Mouse (Mus musculus) forebrain, embryonic 11.5 days (tissue): ENCODE data around the gene Stmn1. TPM values are rescaled to one million over a fixed set of nuclear protein-coding genes. Genes with fewer than 3 reads are reported as not detected.
A peak's percentile ranks its signal among the peaks of the same experiment; 100 is the strongest.

Experiments used
- ATAC-seq: fragments of 200-750 bp; cut with Nextera tagmentation; replicated peaks from 2 replicates; pipeline ENCODE4 v1.8.0; 2017; ENCODE audit warnings: moderate TSS enrichment; ENCODE audit not compliant: low FRiP score
- DNase-seq: peaks from one replicate; pipeline ENCODE4 v3.0.0-alpha.2; 2017; ENCODE audit warnings: low spot score
- H3K27ac ChIP-seq: fragments of 300-500 bp; sonication (generic); 2 replicates; pipeline ENCODE4 v1.5.1; 2014; ENCODE audit warnings: low read depth, low read length
- H3K27me3 ChIP-seq: fragments of 300-500 bp; sonication (generic); 2 replicates; pipeline ENCODE4 v1.6.1; 2014; ENCODE audit warnings: mild to moderate bottlenecking, low read length, mixed read lengths; ENCODE audit not compliant: control insufficient read depth, insufficient read depth
- H3K36me3 ChIP-seq: fragments of 300-500 bp; sonication (generic); 2 replicates; pipeline ENCODE4 v1.6.1; 2014; ENCODE audit warnings: mild to moderate bottlenecking, low read length, moderate library complexity, mixed read lengths; ENCODE audit not compliant: control insufficient read depth, insufficient read depth
- H3K4me1 ChIP-seq: fragments of 300-500 bp; sonication (generic); replicated peaks from 2 replicates; pipeline ENCODE4 v1.6.1; 2014; ENCODE audit warnings: low read length, mixed read lengths; ENCODE audit not compliant: control insufficient read depth, insufficient read depth
- H3K4me2 ChIP-seq: fragments of 300-500 bp; sonication (generic); 2 replicates; pipeline ENCODE4 v1.6.1; 2014; ENCODE audit warnings: low read depth, mild to moderate bottlenecking, low read length, moderate library complexity, mixed read lengths; ENCODE audit not compliant: severe bottlenecking
- H3K4me3 ChIP-seq: fragments of 300-500 bp; sonication (generic); 2 replicates; pipeline ENCODE4 v1.5.1; 2014; ENCODE audit warnings: low read depth, low read length
- H3K9ac ChIP-seq: fragments of 300-500 bp; sonication (generic); 2 replicates; pipeline ENCODE4 v1.6.1; 2014; ENCODE audit warnings: low read length
- H3K9me3 ChIP-seq: fragments of 300-500 bp; sonication (generic); 2 replicates; pipeline ENCODE4 v1.6.1; 2016; ENCODE audit warnings: low read length, mixed read lengths; ENCODE audit not compliant: control insufficient read depth
- WGBS: fragments of 180-500 bp; shearing (Covaris S2); extraction: QIAGEN DNeasy Blood & Tissue Kit; methylation state at CpG from one replicate; pipeline ENCODE4 v1.1.7; 2014; 5-methylcytosine and 5-hydroxymethylcytosine counted together
- polyA plus RNA-seq: library from polyadenylated mRNA; unstranded; fragments of >200 nt; fragmentation: Nextera tagmentation; extraction: Ambion mirVana; gene quantifications from 2 replicates; pipeline ENCODE4 v1.2.1, GENCODE M21; 2014

The Stmn1 gene
- polyA plus RNA-seq, 1 experiment from 2014 or later: 3,150 TPM

DNA sequence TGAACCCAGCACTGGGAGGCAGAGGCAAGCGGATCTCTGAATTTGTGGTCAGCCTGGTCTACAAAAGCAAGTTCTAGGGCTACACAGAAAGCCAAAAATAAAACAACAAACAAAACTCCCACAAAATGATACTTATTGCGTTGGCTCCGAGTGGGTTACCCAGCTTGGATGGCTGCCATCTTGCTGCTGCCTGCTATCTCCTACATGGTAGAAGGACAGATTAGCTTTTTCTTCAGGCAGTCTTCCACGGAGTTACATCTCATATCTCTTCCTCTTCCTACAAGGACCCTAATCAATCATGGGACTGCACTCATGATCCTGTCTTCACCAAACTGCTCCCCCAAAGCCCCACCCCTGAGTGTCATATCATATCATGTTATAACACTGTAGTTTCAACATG, 28.2 kb upstream of the Stmn1 start:
- DNase-seq (no peak), ATAC-seq (no peak)
- Histone ChIP-seq H3K36me3 (no peaks in the 10 kb centered on the region), H3K27ac (no peak overlapping the region), H3K4me2 (no peak overlapping the region), H3K27me3 (no peaks in the 10 kb centered on the region), H3K9me3 (no peaks in the 10 kb centered on the region), H3K9ac (no peak overlapping the region), H3K4me1 (no peaks in the 10 kb centered on the region), H3K4me3 (no peak overlapping the region)
- WGBS: 96% methylated on average over 4 of the region's 4 CpGs

DNA sequence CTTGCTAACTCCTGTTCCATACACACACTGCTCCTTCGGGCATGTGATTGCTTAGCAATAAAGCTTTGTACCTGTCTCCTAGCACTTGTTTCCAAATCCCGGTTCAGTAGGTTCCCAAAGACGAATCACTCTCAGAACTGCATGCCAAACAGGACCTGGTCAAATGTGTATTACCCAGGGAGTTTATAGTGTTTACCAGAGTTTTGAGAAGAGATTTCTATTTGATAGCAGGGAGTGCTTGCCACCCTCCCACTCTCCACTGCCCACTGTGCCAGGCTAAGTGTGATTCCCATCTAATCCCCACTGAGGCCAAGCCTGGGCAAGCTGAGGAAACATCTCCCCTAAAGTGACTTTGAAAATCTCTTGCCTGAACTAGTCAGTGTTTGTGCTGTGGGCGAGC, 25.9 kb upstream of the Stmn1 start:
- no peak for ATAC-seq
- no peak overlapping the region for H3K4me3 ChIP-seq
- no peaks in the 10 kb centered on the region for H3K36me3 ChIP-seq
- H3K9me3 ChIP-seq: no peaks in the 10 kb centered on the region
- no peak overlapping the region for H3K27ac ChIP-seq
- H3K27me3 ChIP-seq: no peaks in the 10 kb centered on the region
- WGBS: 85% methylated on average over 4 of the region's 4 CpGs
- DNase-seq: no peak
- no peak overlapping the region for H3K4me2 ChIP-seq
- H3K9ac ChIP-seq: no peak overlapping the region
- no peaks in the 10 kb centered on the region for H3K4me1 ChIP-seq

DNA sequence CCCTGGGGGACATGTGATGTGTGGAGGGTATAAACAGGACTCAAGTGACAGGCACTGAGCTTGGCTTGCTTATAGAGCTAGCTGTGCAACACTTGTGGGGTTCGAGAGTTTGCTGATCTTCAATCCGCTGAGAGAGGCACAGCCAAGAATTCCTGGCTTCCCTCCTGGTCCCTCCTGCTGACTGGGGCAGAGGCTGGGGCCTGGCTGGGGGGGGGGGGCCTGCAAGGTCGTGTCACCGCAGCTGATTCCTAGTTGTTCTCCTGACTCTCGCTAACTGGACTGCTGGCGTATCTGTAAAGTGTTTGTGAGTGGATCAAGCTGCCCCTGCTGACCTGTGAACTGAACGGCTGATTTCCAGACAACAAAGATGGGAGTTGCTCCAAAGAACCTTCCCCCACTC, 24.5 kb upstream of the Stmn1 start:
- no peaks in the 10 kb centered on the region for H3K4me1 ChIP-seq
- no peaks in the 10 kb centered on the region for H3K36me3 ChIP-seq
- DNase-seq (no peak), ATAC-seq (no peak)
- no peak overlapping the region for H3K27ac ChIP-seq
- H3K4me2 ChIP-seq: no peak overlapping the region
- no peak overlapping the region for H3K9ac ChIP-seq
- H3K4me3 ChIP-seq: no peak overlapping the region
- 50% methylated on average over 7 of the region's 7 CpGs for WGBS
- H3K27me3 ChIP-seq: no peaks in the 10 kb centered on the region
- H3K9me3 ChIP-seq: no peaks in the 10 kb centered on the region

DNA sequence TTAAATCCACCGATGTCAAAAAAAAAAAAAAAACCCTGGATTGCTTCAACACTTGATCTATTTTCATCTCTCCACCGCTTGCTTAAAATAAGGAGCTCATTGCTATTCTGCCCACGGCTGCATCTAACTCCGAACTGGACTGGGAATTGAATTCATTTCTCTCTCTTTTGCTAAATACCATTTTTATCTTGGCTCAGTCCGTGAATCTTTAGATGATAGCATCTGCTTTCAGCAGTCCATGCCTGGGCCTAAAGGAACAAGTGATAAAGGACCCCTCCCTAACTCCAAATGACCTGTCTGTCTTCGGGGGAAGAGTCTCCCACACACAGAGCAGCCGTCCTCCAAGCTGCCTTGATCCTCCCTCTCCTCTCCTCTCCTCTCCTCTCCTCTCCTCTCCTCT, 23.2 kb upstream of the Stmn1 start:
- Histone ChIP-seq H3K4me3 (no peak overlapping the region), H3K36me3 (no peaks in the 10 kb centered on the region), H3K9me3 (no peaks in the 10 kb centered on the region), H3K9ac (no peak overlapping the region), H3K27me3 (no peaks in the 10 kb centered on the region), H3K4me2 (no peak overlapping the region), H3K4me1 (peaks cover 4% of the 10 kb centered on the region; the same call in 1 of the 2 replicates), H3K27ac (no peak overlapping the region)
- DNase-seq (no peak), ATAC-seq (no peak)
- WGBS: 76% methylated on average over 7 of the region's 7 CpGs

- Histone ChIP-seq H3K36me3 (no peaks in the 10 kb centered on the region), H3K27ac (no peak overlapping the region), H3K9me3 (no peaks in the 10 kb centered on the region), H3K4me1 (peaks cover 10% of the 10 kb centered on the region), H3K9ac (no peak overlapping the region), H3K4me2 (no peak overlapping the region), H3K27me3 (no peaks in the 10 kb centered on the region), H3K4me3 (no peak overlapping the region)
- ATAC-seq: no peak
- DNase-seq: no peak
- 89% methylated on average over 1 of the region's 1 CpGs for WGBS
These were observed 22.6 kb upstream of the Stmn1 start for GRCm38 (mm10) chr4:134445489-134445888.

GRCm38 (mm10) chr4:134447966-134448365, 20.2 kb upstream of the Stmn1 start:
- no peak for DNase-seq
- H3K4me2 ChIP-seq: no peak overlapping the region
- 52% methylated on average over 23 of the region's 23 CpGs for WGBS
- no peak overlapping the region for H3K4me3 ChIP-seq
- peaks cover 18% of the 10 kb centered on the region for H3K4me1 ChIP-seq
- H3K9me3 ChIP-seq: no peaks in the 10 kb centered on the region
- H3K9ac ChIP-seq: no peak overlapping the region
- H3K36me3 ChIP-seq: no peaks in the 10 kb centered on the region
- ATAC-seq: no peak
- H3K27ac ChIP-seq: no peak overlapping the region
- no peaks in the 10 kb centered on the region for H3K27me3 ChIP-seq

- WGBS: 21% methylated on average over 13 of the region's 13 CpGs
- Histone ChIP-seq H3K4me1 (peaks cover 22% of the 10 kb centered on the region), H3K9ac (peak overlapping the region; percentile 56), H3K36me3 (no peaks in the 10 kb centered on the region), H3K27me3 (no peaks in the 10 kb centered on the region), H3K4me2 (peak overlapping the region; percentile 21; the same call in 1 of the 2 replicates), H3K9me3 (no peaks in the 10 kb centered on the region), H3K27ac (peak overlapping the region; percentile 88), H3K4me3 (no peak overlapping the region)
- DNase-seq (peak; percentile 73), ATAC-seq (peak; percentile 59; the same call in 1 of the 2 replicates)
These were observed 18.3 kb upstream of the Stmn1 start for GRCm38 (mm10) chr4:134449595-134450391.

GRCm38 (mm10) chr4:134450392-134451195, 17.5 kb upstream of the Stmn1 start:
- no peak overlapping the region for H3K4me3 ChIP-seq
- peak overlapping the region; percentile 31 for H3K4me2 ChIP-seq
- peak overlapping the region; percentile 56 for H3K9ac ChIP-seq
- no peaks in the 10 kb centered on the region for H3K27me3 ChIP-seq
- no peaks in the 10 kb centered on the region for H3K9me3 ChIP-seq
- WGBS: 9% methylated on average over 20 of the region's 20 CpGs
- peak overlapping the region; percentile 88 for H3K27ac ChIP-seq
- ATAC-seq: peak; percentile 41; the same call in 1 of the 2 replicates
- H3K4me1 ChIP-seq: peaks cover 22% of the 10 kb centered on the region
- DNase-seq: peak; percentile 55
- H3K36me3 ChIP-seq: no peaks in the 10 kb centered on the region
